Mouse (Mus musculus) liver, embryonic 16.5 days (tissue): Measurements from ENCODE around the gene Csnk1e. TPM values are rescaled to one million over a fixed set of nuclear protein-coding genes. Genes with fewer than 3 reads are reported as not detected.
"Not testable (repeated sequence)": the region's sequence is repeated elsewhere in the genome, so short reads cannot be mapped to it uniquely, and the experiment has no call there.

Experiments
- ATAC-seq: fragments of 200-750 bp; cut with Nextera tagmentation; 2 replicates; pipeline ENCODE4 v1.8.0; 2017; ENCODE audit warnings: low read depth, mild to moderate bottlenecking, moderate number of reproducible peaks, moderate library complexity
- H3K27ac ChIP-seq: fragments of 300-500 bp; sonication (generic); 2 replicates; pipeline ENCODE4 v1.5.1; 2014; ENCODE audit warnings: mild to moderate bottlenecking, low read length
- H3K27me3 ChIP-seq: fragments of 300-500 bp; sonication (generic); 2 replicates; pipeline ENCODE4 v1.6.1; 2014; ENCODE audit warnings: low read depth, low read length, mixed read lengths; ENCODE audit not compliant: control insufficient read depth, insufficient read depth
- H3K36me3 ChIP-seq: fragments of 300-500 bp; sonication (generic); 2 replicates; pipeline ENCODE4 v1.6.1; 2014; ENCODE audit warnings: mild to moderate bottlenecking; ENCODE audit not compliant: control insufficient read depth, insufficient read depth
- H3K4me1 ChIP-seq: fragments of 300-500 bp; sonication (generic); 2 replicates; pipeline ENCODE4 v1.6.1; 2014; ENCODE audit warnings: low read depth, low read length, mixed read lengths; ENCODE audit not compliant: control insufficient read depth
- H3K4me2 ChIP-seq: fragments of 300-500 bp; sonication (generic); 2 replicates; pipeline ENCODE4 v1.6.1; 2014; ENCODE audit warnings: low read depth, low read length, mixed read lengths
- H3K4me3 ChIP-seq: fragments of 300-500 bp; sonication (generic); 2 replicates; pipeline ENCODE4 v1.5.1; 2014; ENCODE audit warnings: low read depth, mild to moderate bottlenecking, low read length
- H3K9ac ChIP-seq: fragments of 300-500 bp; sonication (generic); 2 replicates; pipeline ENCODE4 v1.6.1; 2014; ENCODE audit warnings: low read depth, low read length
- H3K9me3 ChIP-seq: fragments of 300-500 bp; sonication (generic); replicated peaks from 2 replicates; pipeline ENCODE4 v1.6.1; 2016; ENCODE audit warnings: low read length; ENCODE audit not compliant: control insufficient read depth
- WGBS: fragments of 180-500 bp; shearing (Covaris S2); extraction: QIAGEN DNeasy Blood & Tissue Kit; methylation state at CpG from one replicate; pipeline ENCODE4 v1.1.7; 2014; ENCODE audit not compliant: insufficient replicate concordance; 5-methylcytosine and 5-hydroxymethylcytosine counted together
- polyA plus RNA-seq: library from polyadenylated mRNA; unstranded; fragments of >200 nt; fragmentation: Nextera tagmentation; extraction: Ambion mirVana; gene quantifications from 2 replicates; pipeline ENCODE4 v1.2.1, GENCODE M21; 2015

Gene Csnk1e
- polyA plus RNA-seq, 1 experiment from 2014 or later = 4.8 TPM

- 42% methylated on average over 12 of the region's 12 CpGs for WGBS
Measured at GRCm38 (mm10) chr15:79473638-79474355, 18.4 kb upstream of the Csnk1e start.

GRCm38 (mm10) chr15:79473042-79473441 lies 17.7 kb upstream of the Csnk1e start:
- H3K36me3 ChIP-seq = no peaks in the 10 kb centered on the region
- H3K27me3 ChIP-seq = no peaks in the 10 kb centered on the region
- 64% methylated on average over 5 of the region's 5 CpGs for WGBS
- no peaks in the 10 kb centered on the region for H3K9me3 ChIP-seq
- ATAC-seq = no peak
- no peak overlapping the region for H3K9ac ChIP-seq
- H3K4me2 ChIP-seq = no peak overlapping the region
- H3K27ac ChIP-seq = no peak overlapping the region
- H3K4me3 ChIP-seq = no peak overlapping the region
- no peaks in the 10 kb centered on the region for H3K4me1 ChIP-seq

More at GRCm38 (mm10) chr15:79473638-79474355, 18.4 kb upstream of the Csnk1e start:
- no peak overlapping the region for H3K4me3 ChIP-seq
- no peaks in the 10 kb centered on the region for H3K36me3 ChIP-seq
- no peaks in the 10 kb centered on the region for H3K9me3 ChIP-seq
- H3K9ac ChIP-seq = no peak overlapping the region
- H3K27ac ChIP-seq = no peak overlapping the region
- no peaks in the 10 kb centered on the region for H3K27me3 ChIP-seq
- H3K4me1 ChIP-seq = no peaks in the 10 kb centered on the region
- ATAC-seq = no peak
- no peak overlapping the region for H3K4me2 ChIP-seq

DNA sequence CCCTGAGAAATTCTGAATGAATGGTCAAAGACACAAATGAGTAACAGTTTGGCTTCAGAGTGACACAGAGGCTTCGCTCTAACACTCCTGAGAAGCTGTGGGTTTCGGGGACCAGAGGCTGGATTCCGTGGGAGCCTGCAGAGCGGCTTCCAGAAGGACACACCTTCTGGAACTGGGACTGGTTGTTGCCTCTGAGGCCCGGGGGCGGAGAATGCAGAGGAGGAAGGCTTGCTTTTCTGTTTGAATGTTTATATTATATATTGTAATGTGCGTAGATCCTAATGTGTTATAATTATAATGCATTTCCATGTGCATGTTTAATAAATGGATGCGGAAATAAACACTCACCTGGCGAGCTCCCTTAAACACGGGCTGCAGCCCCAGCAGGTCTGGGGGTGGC lies 15.7 kb upstream of the Csnk1e start:
- no peak for ATAC-seq
- no peak overlapping the region for H3K9ac ChIP-seq
- no peak overlapping the region for H3K4me2 ChIP-seq
- no peak overlapping the region for H3K4me3 ChIP-seq
- WGBS = 48% methylated on average over 10 of the region's 10 CpGs
- no peaks in the 10 kb centered on the region for H3K9me3 ChIP-seq
- H3K36me3 ChIP-seq = no peaks in the 10 kb centered on the region
- no peak overlapping the region for H3K27ac ChIP-seq
- H3K4me1 ChIP-seq = no peaks in the 10 kb centered on the region
- no peaks in the 10 kb centered on the region for H3K27me3 ChIP-seq

DNA sequence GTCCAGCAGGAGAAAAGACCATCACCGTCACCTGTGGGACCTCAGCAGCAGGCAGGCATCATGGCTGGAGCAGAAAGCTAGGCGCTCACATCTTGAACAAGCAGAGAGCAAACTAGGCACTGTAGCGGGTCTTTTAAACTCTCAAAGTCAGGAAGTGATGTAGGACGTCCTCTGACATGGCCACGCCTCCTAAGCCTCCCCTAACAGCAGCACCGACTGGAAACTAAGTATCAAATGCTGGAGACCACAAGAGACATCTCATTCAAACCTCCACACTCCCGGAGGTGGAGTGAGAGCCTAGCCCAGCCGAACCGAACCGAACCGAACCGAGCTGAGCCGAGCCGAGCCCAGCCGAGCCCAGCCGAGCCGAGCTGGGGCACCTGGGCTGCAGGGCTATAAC lies 15.2 kb upstream of the Csnk1e start:
- H3K27me3 ChIP-seq = no peaks in the 10 kb centered on the region
- 31% methylated on average over 17 of the region's 17 CpGs for WGBS
- no peaks in the 10 kb centered on the region for H3K36me3 ChIP-seq
- no peaks in the 10 kb centered on the region for H3K9me3 ChIP-seq
- no peak overlapping the region for H3K9ac ChIP-seq
- H3K27ac ChIP-seq = no peak overlapping the region
- H3K4me1 ChIP-seq = no peaks in the 10 kb centered on the region
- H3K4me3 ChIP-seq = no peak overlapping the region
- H3K4me2 ChIP-seq = 0 out of 2 replicates have a peak overlapping the region, but pooled peaks have one; percentile 9
- ATAC-seq = no peak

- Histone ChIP-seq H3K9me3 (no peaks in the 10 kb centered on the region), H3K27ac (no peak overlapping the region), H3K4me1 (no peaks in the 10 kb centered on the region), H3K4me3 (no peak overlapping the region), H3K36me3 (no peaks in the 10 kb centered on the region), H3K4me2 (no peak overlapping the region), H3K27me3 (no peaks in the 10 kb centered on the region), H3K9ac (no peak overlapping the region)
- WGBS = 54% methylated on average over 5 of the region's 5 CpGs
- ATAC-seq = no peak
Measured at GRCm38 (mm10) chr15:79469577-79469976, 14.2 kb upstream of the Csnk1e start.

DNA sequence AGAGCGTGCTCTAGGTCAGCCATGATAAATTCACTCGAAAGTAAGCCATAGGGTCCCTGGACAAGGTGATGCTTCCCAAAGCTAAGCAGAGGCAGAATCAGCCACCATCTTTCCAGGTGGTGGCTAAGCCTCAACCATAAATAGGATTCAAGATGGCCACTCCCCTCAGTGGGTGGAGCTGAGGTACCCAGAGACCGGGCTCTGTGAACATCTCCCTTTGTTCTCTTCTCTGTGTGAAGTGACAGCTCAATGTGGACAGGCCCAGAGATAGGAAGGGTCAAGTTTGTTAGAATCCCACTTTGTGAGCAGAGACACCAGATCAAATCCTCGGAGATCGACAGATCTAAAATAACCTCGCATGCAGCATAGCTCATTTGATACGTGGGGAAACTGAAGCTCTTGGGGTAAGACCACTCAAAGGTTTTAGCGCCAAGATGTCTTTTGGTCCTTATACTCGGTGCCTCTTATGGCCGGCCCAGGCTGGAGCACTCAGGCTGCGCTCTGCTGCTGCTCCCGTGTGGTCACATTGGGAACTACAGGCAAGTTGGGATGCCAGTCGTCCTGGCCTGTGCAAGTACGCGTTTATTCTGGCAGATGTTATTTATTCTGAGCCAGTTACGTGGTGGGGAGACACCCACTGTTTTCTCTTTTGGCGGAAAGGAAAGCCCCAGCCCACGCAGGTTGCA lies 11.4 kb upstream of the Csnk1e start:
- no peak overlapping the region for H3K9ac ChIP-seq
- no peaks in the 10 kb centered on the region for H3K9me3 ChIP-seq
- no peaks in the 10 kb centered on the region for H3K4me1 ChIP-seq
- ATAC-seq = peak; percentile 55; the same call in 1 of the 2 replicates
- H3K4me2 ChIP-seq = no peak overlapping the region
- 7% methylated on average over 18 of the region's 18 CpGs for whole genome bisulfite sequencing
- no peaks in the 10 kb centered on the region for H3K36me3 ChIP-seq
- peaks cover 4% of the 10 kb centered on the region; the same call in 1 of the 2 replicates for H3K27me3 ChIP-seq
- no peak overlapping the region for H3K4me3 ChIP-seq
- no peak overlapping the region for H3K27ac ChIP-seq

- ATAC-seq = no peak
- no peaks in the 10 kb centered on the region for H3K9me3 ChIP-seq
- peaks cover 3% of the 10 kb centered on the region for H3K27me3 ChIP-seq
- H3K27ac ChIP-seq = no peak overlapping the region
- no peaks in the 10 kb centered on the region; the same call in 1 of the 2 replicates for H3K4me1 ChIP-seq
- no peak overlapping the region for H3K4me3 ChIP-seq
- no peak overlapping the region for H3K9ac ChIP-seq
- 54% methylated on average over 6 of the region's 6 CpGs for WGBS
- no peaks in the 10 kb centered on the region for H3K36me3 ChIP-seq
- H3K4me2 ChIP-seq = no peak overlapping the region
Measured at GRCm38 (mm10) chr15:79456546-79456945, 1.2 kb upstream of the Csnk1e start.

GRCm38 (mm10) chr15:79456104-79456503 lies 738 bp upstream of the Csnk1e start:
- not testable (repeated sequence) for H3K4me1 ChIP-seq, H3K27me3 ChIP-seq, H3K4me2 ChIP-seq, H3K4me3 ChIP-seq, ATAC-seq, H3K9me3 ChIP-seq, H3K27ac ChIP-seq, H3K36me3 ChIP-seq, H3K9ac ChIP-seq
- 41% methylated on average over 6 of the region's 6 CpGs for WGBS

DNA sequence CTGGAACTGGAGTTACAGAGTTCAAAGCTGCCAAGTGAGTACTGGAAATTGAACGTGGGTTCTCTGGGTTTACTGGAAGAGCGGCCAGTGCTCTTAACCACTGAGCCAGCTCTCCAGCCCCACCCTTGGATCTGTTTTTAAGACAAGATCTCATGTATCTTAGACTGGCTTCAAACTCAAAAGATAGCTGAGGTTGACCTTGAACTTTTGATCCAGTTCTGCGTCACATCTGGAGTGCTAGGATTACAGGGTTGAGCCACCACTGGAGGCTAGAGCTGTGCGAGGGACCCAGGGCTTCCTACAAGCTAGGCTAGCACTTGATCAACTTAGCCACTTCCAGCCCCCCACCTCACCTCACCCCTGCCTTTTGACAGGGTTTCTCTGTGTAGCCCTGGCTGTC lies 1.5 kb downstream of the Csnk1e start:
- no peak for ATAC-seq
- no peaks in the 10 kb centered on the region for H3K36me3 ChIP-seq
- no peaks in the 10 kb centered on the region; the same call in 1 of the 2 replicates for H3K4me1 ChIP-seq
- no peak overlapping the region for H3K27ac ChIP-seq
- H3K4me3 ChIP-seq = no peak overlapping the region
- no peaks in the 10 kb centered on the region for H3K27me3 ChIP-seq
- H3K9ac ChIP-seq = no peak overlapping the region
- WGBS = 66% methylated on average over 4 of the region's 4 CpGs
- H3K9me3 ChIP-seq = no peaks in the 10 kb centered on the region
- no peak overlapping the region for H3K4me2 ChIP-seq
